ENCODE assay signal across 16 mouse cellular contexts in genomic region chr3:101871951-101872350, GRCm38 (mm10). TPM values are rescaled to one million over a fixed set of nuclear protein-coding genes. Genes with fewer than 3 reads are reported as not detected.
"Had no signal": no experiment of that assay in that cellular context is flagged by ENCODE, and none has a peak within 500 bp of the region (broad histone marks: within the 10 kb centered on the region; RNA-seq: fewer than 3 reads in every experiment).

No protein-coding gene starts in this region.

- H3K27ac ChIP-seq: neural tube, embryonic 15.5 days; stomach, embryonic 15.5 days; stomach, postnatal 0 days had no signal

- H3K27me3 ChIP-seq: neural tube, embryonic 15.5 days; stomach, embryonic 15.5 days had no signal

- H3K4me2 ChIP-seq: neural tube, embryonic 15.5 days; stomach, embryonic 15.5 days had no signal

- H3K4me1 ChIP-seq: stomach, embryonic 15.5 days had no signal

- H3K9me3 ChIP-seq: neural tube, embryonic 15.5 days; stomach, embryonic 15.5 days had no signal

- H3K36me3 ChIP-seq: stomach, embryonic 15.5 days had no signal

- H3K9ac ChIP-seq: neural tube, embryonic 15.5 days; stomach, embryonic 15.5 days had no signal

- DNase-seq: retina, postnatal 1 day; right cerebral cortex, adult 18-20 months; right cerebral cortex, postnatal 14 days; right cerebral cortex, postnatal 25 days; right cerebral cortex, postnatal 4 days; spleen, adult 18-20 months; thymus, adult 18-20 months; thymus, adult 2 months; thymus, postnatal 14 days; thymus, postnatal 25 days; thymus, postnatal 36 days; thymus, postnatal 4 days had no signal

- H3K4me3 ChIP-seq: neural tube, embryonic 15.5 days; stomach, embryonic 15.5 days had no signal

RNA-seq across cellular contexts. Expression of gene Mab21l3, which starts 23.2 kb away (rescaled TPM):
- total RNA-seq: neutrophil, adult 5-6 weeks had no signal
